Mouse (Mus musculus) forebrain, embryonic 12.5 days (tissue): Measurements from ENCODE around the gene Cnksr1. TPM values are rescaled to one million over a fixed set of nuclear protein-coding genes. Genes with fewer than 3 reads are reported as not detected.

Source experiments
- polyA plus RNA-seq: library from polyadenylated mRNA; unstranded; fragments of >200 nt; fragmentation: Nextera tagmentation; extraction: Ambion mirVana; gene quantifications from 2 replicates; pipeline ENCODE4 v1.2.1, GENCODE M21; 2016

The Cnksr1 gene
- polyA plus RNA-seq, 1 experiment from 2014 or later, result 0.10 TPM

Other genes starting within 250 kb of the Cnksr1 start
- 45.5 and 48.6 TPM in 2 replicates for gene Dhdds, start 237.5 kb downstream of the Cnksr1 start, polyA plus RNA-seq
- 0.92 and 1.5 TPM in 2 replicates for gene Lin28a, start 219.6 kb downstream of the Cnksr1 start, polyA plus RNA-seq
- gene Zfp683, start 184.6 kb downstream of the Cnksr1 start, polyA plus RNA-seq, result not detected in 2 replicates
- 0.62 and 0.96 TPM in 2 replicates for gene Crybg2, start 177.6 kb downstream of the Cnksr1 start, polyA plus RNA-seq
- 3.8 and 3.9 TPM in 2 replicates for gene Cd52, start 143.3 kb downstream of the Cnksr1 start, polyA plus RNA-seq
- gene Ubxn11, start 135.8 kb downstream of the Cnksr1 start, polyA plus RNA-seq, result 5.8 and 7.9 TPM in 2 replicates
- 257 and 272 TPM in 2 replicates for gene Sh3bgrl3, start 109.6 kb downstream of the Cnksr1 start, polyA plus RNA-seq
- 30.5 and 32.3 TPM in 2 replicates for gene Cep85, start 51.3 kb downstream of the Cnksr1 start, polyA plus RNA-seq
- not detected in 2 replicates for gene Gm7534, start 35.4 kb downstream of the Cnksr1 start, polyA plus RNA-seq
- gene Catsper4, start 11.0 kb downstream of the Cnksr1 start, polyA plus RNA-seq, result not detected in 2 replicates
- gene E130218I03Rik, start 5.3 kb upstream of the Cnksr1 start, polyA plus RNA-seq, result 0.52 and 0.74 TPM in 2 replicates
- gene Zfp593, start 7.2 kb upstream of the Cnksr1 start, polyA plus RNA-seq, result 18.5 and 20.4 TPM in 2 replicates
- not detected in 2 replicates for gene Gm30191, start 8.5 kb upstream of the Cnksr1 start, polyA plus RNA-seq
- 4.1 and 5.2 TPM in 2 replicates for gene Grrp1, start 15.7 kb upstream of the Cnksr1 start, polyA plus RNA-seq
- 33.3 and 34.8 TPM in 2 replicates for gene Pdik1l, start 49.5 kb upstream of the Cnksr1 start, polyA plus RNA-seq
- 0.17 and 0.27 TPM in 2 replicates for gene Trim63, start 76.7 kb upstream of the Cnksr1 start, polyA plus RNA-seq
- not detected in 2 replicates for gene Slc30a2, start 104.8 kb upstream of the Cnksr1 start, polyA plus RNA-seq
- gene Extl1, start 145.5 kb upstream of the Cnksr1 start, polyA plus RNA-seq, result 0.32 and 0.37 TPM in 2 replicates
- gene Pafah2, start 157.9 kb upstream of the Cnksr1 start, polyA plus RNA-seq, result 7.2 and 8.3 TPM in 2 replicates
- gene Stmn1, start 229.9 kb upstream of the Cnksr1 start, polyA plus RNA-seq, result 4,517 and 4,745 TPM in 2 replicates